Mouse (Mus musculus) kidney, adult 2 months (tissue): ENCODE measurements around the gene Lamtor2. TPM values are rescaled to one million over a fixed set of nuclear protein-coding genes. Genes with fewer than 3 reads are reported as not detected.

ENCODE experiments used
- DNase-seq: peaks from one replicate; pipeline ENCODE4 v3.0.0; 2021
- H3K27ac ChIP-seq: fragments of 200-500 bp; 2 replicates; pipeline ENCODE4 v1.5.1; 2012; ENCODE audit warnings: low read depth, low read length, control low read depth, inconsistent platforms; ENCODE audit not compliant: insufficient read depth
- H3K27me3 ChIP-seq: fragments of 200-500 bp; replicated peaks from 2 replicates; pipeline ENCODE4 v1.6.1; 2012; ENCODE audit warnings: mild to moderate bottlenecking, moderate library complexity, low read length, inconsistent platforms; ENCODE audit not compliant: control insufficient read depth, insufficient read depth
- H3K36me3 ChIP-seq: fragments of 200-500 bp; 2 replicates; pipeline ENCODE4 v1.6.1; 2012; ENCODE audit warnings: mild to moderate bottlenecking, moderate library complexity, low read length, inconsistent platforms; ENCODE audit not compliant: control insufficient read depth, insufficient read depth
- H3K4me1 ChIP-seq: fragments of 200-500 bp; 2 replicates; pipeline ENCODE4 v1.6.1; 2011; ENCODE audit warnings: low read length; ENCODE audit not compliant: control insufficient read depth, insufficient read depth
- H3K4me3 ChIP-seq: fragments of 200-500 bp; 2 replicates; pipeline ENCODE4 v1.5.1; 2011; ENCODE audit warnings: mild to moderate bottlenecking, low read depth, low read length, control low read depth; ENCODE audit not compliant: insufficient read depth
- CTCF ChIP-seq: fragments of 200-500 bp; conservative IDR thresholded peaks from 2 replicates; pipeline ENCODE4 v1.5.1; 2011; ENCODE audit warnings: low read depth, mild to moderate bottlenecking, control low read depth, low read length, moderate library complexity, mixed read lengths; ENCODE audit not compliant: insufficient read depth, insufficient read length
- POLR2A ChIP-seq: fragments of 200-500 bp; IDR thresholded peaks from one replicate; pipeline ENCODE4 v1.6.1; 2011; ENCODE audit warnings: low read depth, low read length, control low read depth
- WGBS: fragments of 180-500 bp; shearing (Covaris S2); methylation state at CpG from one replicate; pipeline ENCODE4 v1.1.7; 2018; 5-methylcytosine and 5-hydroxymethylcytosine counted together
- polyA plus RNA-seq: library from polyadenylated mRNA; depleted of rRNA; stranded (reverse); fragments of >200 nt; gene quantifications from 2 replicates; pipeline ENCODE4 v1.2.3, GENCODE M21; 2012

The Lamtor2 gene
- polyA plus RNA-seq, 1 experiment = 277 TPM

GRCm38 (mm10) chr3:88575540-88575939 is 22.7 kb upstream of the Lamtor2 start, which contains the start of gene Ssr2:
Ssr2 (plus strand) TSS chr3:88575876.
- no peaks in the 10 kb centered on the region for H3K36me3 ChIP-seq
- no peak for TF ChIP-seq CTCF
- no peak for TF ChIP-seq POLR2A
- no peak for DNase-seq
- H3K27ac ChIP-seq = no peak within 1 kb of the TSS
- no peak within 1 kb of the TSS for H3K4me3 ChIP-seq
- 82% methylated on average over 3 of the region's 3 CpGs for WGBS
- H3K4me1 ChIP-seq = peaks cover 6% of the 10 kb centered on the region; the same call in 1 of the 2 replicates
- no peaks in the 10 kb centered on the region for H3K27me3 ChIP-seq

- WGBS = 95% methylated on average over 2 of the region's 2 CpGs
- Histone ChIP-seq H3K27me3 (no peaks in the 10 kb centered on the region), H3K4me1 (no peaks in the 10 kb centered on the region; the same call in 1 of the 2 replicates), H3K36me3 (no peaks in the 10 kb centered on the region), H3K4me3 (no peak overlapping the region), H3K27ac (no peak overlapping the region)
- TF ChIP-seq CTCF = no peak
- TF ChIP-seq POLR2A = no peak
- DNase-seq = no peak
Observed at GRCm38 (mm10) chr3:88573810-88574209, 20.9 kb upstream of the Lamtor2 start.

- DNase-seq = no peak
- WGBS = 76% methylated on average over 2 of the region's 2 CpGs
- no peaks in the 10 kb centered on the region for H3K4me1 ChIP-seq
- no peak overlapping the region for H3K27ac ChIP-seq
- no peak overlapping the region for H3K4me3 ChIP-seq
- no peak for TF ChIP-seq POLR2A
- H3K27me3 ChIP-seq = no peaks in the 10 kb centered on the region
- peaks cover 3% of the 10 kb centered on the region; the same call in 1 of the 2 replicates for H3K36me3 ChIP-seq
Observed at GRCm38 (mm10) chr3:88572835-88573234, 20.0 kb upstream of the Lamtor2 start.

- no peak overlapping the region for H3K4me3 ChIP-seq
- H3K27me3 ChIP-seq = no peaks in the 10 kb centered on the region
- 80% methylated on average over 1 of the region's 1 CpGs for WGBS
- H3K36me3 ChIP-seq = peaks cover 3% of the 10 kb centered on the region; the same call in 1 of the 2 replicates
- no peak overlapping the region for H3K27ac ChIP-seq
- TF ChIP-seq POLR2A (no peak), CTCF (no peak)
- H3K4me1 ChIP-seq = no peaks in the 10 kb centered on the region
- DNase-seq = no peak
Observed at GRCm38 (mm10) chr3:88571856-88572255, 19.0 kb upstream of the Lamtor2 start.

GRCm38 (mm10) chr3:88570341-88570740 is 17.5 kb upstream of the Lamtor2 start:
- TF ChIP-seq CTCF (no peak), POLR2A (no peak)
- Histone ChIP-seq H3K4me1 (peaks cover 5% of the 10 kb centered on the region; the same call in 1 of the 2 replicates), H3K4me3 (no peak overlapping the region), H3K36me3 (peaks cover 3% of the 10 kb centered on the region), H3K27me3 (no peaks in the 10 kb centered on the region), H3K27ac (no peak overlapping the region)
- no peak for DNase-seq
- WGBS = 91% methylated on average over 10 of the region's 10 CpGs

- TF ChIP-seq POLR2A = no peak
- TF ChIP-seq CTCF = no peak
- H3K27ac ChIP-seq = no peak overlapping the region
Observed at GRCm38 (mm10) chr3:88569694-88570093, 16.8 kb upstream of the Lamtor2 start.

GRCm38 (mm10) chr3:88569093-88569492 is 16.2 kb upstream of the Lamtor2 start:
- Histone ChIP-seq H3K36me3 (peaks cover 3% of the 10 kb centered on the region), H3K4me3 (no peak overlapping the region), H3K27ac (no peak overlapping the region), H3K4me1 (peaks cover 5% of the 10 kb centered on the region; the same call in 1 of the 2 replicates), H3K27me3 (no peaks in the 10 kb centered on the region)
- DNase-seq = no peak
- TF ChIP-seq POLR2A (no peak), CTCF (no peak)
- WGBS = 97% methylated on average over 2 of the region's 2 CpGs

More at GRCm38 (mm10) chr3:88569694-88570093, 16.8 kb upstream of the Lamtor2 start:
- H3K4me3 ChIP-seq = no peak overlapping the region
- peaks cover 3% of the 10 kb centered on the region for H3K36me3 ChIP-seq
- no peaks in the 10 kb centered on the region for H3K27me3 ChIP-seq
- 91% methylated on average over 5 of the region's 5 CpGs for whole genome bisulfite sequencing
- peaks cover 5% of the 10 kb centered on the region; the same call in 1 of the 2 replicates for H3K4me1 ChIP-seq
- DNase-seq = no peak
